Mouse (Mus musculus) liver, adult (tissue): ENCODE measurements at regions not wholly inside any gene's neighbourhood (a gene's known extent, or its start where the extent isn't known, plus 50 kb on each side); places are given as distances from the start of the nearest gene placed in this dataset.

ENCODE experiments used
- GATA4 ChIP-seq: IDR thresholded peaks from 2 replicates; pipeline ENCODE4 v1.6.1; 2014; ENCODE audit warnings: mild to moderate bottlenecking, low read length; ENCODE audit not compliant: insufficient replicate concordance

- no peak for TF ChIP-seq GATA4
Observed at GRCm38 (mm10) chr8:64319220-64319820, 113.2 kb upstream of the Tll1 start.

GRCm38 (mm10) chr8:64318524-64319219 is 112.6 kb upstream of the Tll1 start:
- TF ChIP-seq GATA4, result no peak

GRCm38 (mm10) chr8:64317815-64318214 is 111.7 kb upstream of the Tll1 start:
- no peak for TF ChIP-seq GATA4

GRCm38 (mm10) chr8:64307995-64308394 is 101.9 kb upstream of the Tll1 start:
- TF ChIP-seq GATA4, result no peak

- no peak for TF ChIP-seq GATA4
Observed at GRCm38 (mm10) chr8:64282806-64283205, 76.7 kb upstream of the Tll1 start.

- TF ChIP-seq GATA4, result no peak
Observed at GRCm38 (mm10) chr8:64281598-64281997, 75.5 kb upstream of the Tll1 start.

- no peak for TF ChIP-seq GATA4
Observed at GRCm38 (mm10) chr8:64280391-64280790, 74.3 kb upstream of the Tll1 start.

GRCm38 (mm10) chr8:64276058-64276457 is 70.0 kb upstream of the Tll1 start:
- TF ChIP-seq GATA4, result no peak

GRCm38 (mm10) chr8:64265304-64265945 is 59.4 kb upstream of the Tll1 start:
- TF ChIP-seq GATA4, result no peak
